Mouse (Mus musculus): ENCODE data around the gene Tmem267. TPM values are rescaled to one million over a fixed set of nuclear protein-coding genes. Genes with fewer than 3 reads are reported as not detected.

Gene Tmem267
- 0.72 and 0.91 TPM in 2 replicates for polyA plus RNA-seq (2015; fragmentation: Nextera tagmentation; extraction: Ambion mirVana)

- Histone ChIP-seq H3K27ac (ENCODE audit: low read depth) (no peak within 1 kb of the TSS), H3K9ac (replicated peaks) (peak within 1 kb of the TSS; percentile 65), H3K4me2 (ENCODE audit: low read depth, low read length) (no peak within 1 kb of the TSS), H3K36me3 (replicated peaks; ENCODE audit: insufficient read depth, low read length) (peaks cover 24% of the 10 kb centered on the region), H3K4me3 (ENCODE audit: low read depth, low read length) (no peak within 1 kb of the TSS), H3K27me3 (ENCODE audit: insufficient read depth, low read length) (no peaks in the 10 kb centered on the region), H3K9me3 (ENCODE audit: low read length) (peaks cover 2% of the 10 kb centered on the region; the same call in 1 of the 2 replicates), H3K4me1 (ENCODE audit: insufficient read depth) (no peaks in the 10 kb centered on the region)
- TF ChIP-seq CTCF (IDR thresholded peaks at IDR 0.05; ENCODE audit: low read depth) = peak; percentile 55
- no peak for TF ChIP-seq EP300 (IDR thresholded peaks at IDR 0.05; ENCODE audit: low read depth)
- DNase-seq (peak; percentile 85), ATAC-seq (no peak)
- WGBS (ENCODE audit: insufficient replicate concordance) = 54% methylated on average over 87 of the region's 87 CpGs
Observed at GRCm38 (mm10) chr13:119487880-119488580, at the start of gene Tmem267, which contains the start of gene 3110070M22Rik. Gene Tmem267 (plus strand): TSS chr13:119488039. Gene 3110070M22Rik (minus strand): TSS chr13:119488383.

GRCm38 (mm10) chr13:119442244-119442643, 45.6 kb upstream of the Tmem267 start:
- Histone ChIP-seq H3K36me3 (replicated peaks; ENCODE audit: insufficient read depth, low read length) (peaks cover 47% of the 10 kb centered on the region), H3K9me3 (ENCODE audit: low read length) (no peaks in the 10 kb centered on the region), H3K27ac (ENCODE audit: low read depth) (no peak overlapping the region), H3K4me2 (ENCODE audit: low read depth, low read length) (no peak overlapping the region), H3K9ac (replicated peaks) (no peak overlapping the region), H3K27me3 (ENCODE audit: insufficient read depth, low read length) (no peaks in the 10 kb centered on the region), H3K4me1 (ENCODE audit: insufficient read depth) (no peaks in the 10 kb centered on the region), H3K4me3 (ENCODE audit: low read depth, low read length) (no peak overlapping the region)
- WGBS (ENCODE audit: insufficient replicate concordance) = 85% methylated on average over 1 of the region's 1 CpGs
- ATAC-seq (no peak), DNase-seq (no peak)
- no peak for TF ChIP-seq CTCF (IDR thresholded peaks at IDR 0.05; ENCODE audit: low read depth)
- no peak for TF ChIP-seq EP300 (IDR thresholded peaks at IDR 0.05; ENCODE audit: low read depth)

DNA sequence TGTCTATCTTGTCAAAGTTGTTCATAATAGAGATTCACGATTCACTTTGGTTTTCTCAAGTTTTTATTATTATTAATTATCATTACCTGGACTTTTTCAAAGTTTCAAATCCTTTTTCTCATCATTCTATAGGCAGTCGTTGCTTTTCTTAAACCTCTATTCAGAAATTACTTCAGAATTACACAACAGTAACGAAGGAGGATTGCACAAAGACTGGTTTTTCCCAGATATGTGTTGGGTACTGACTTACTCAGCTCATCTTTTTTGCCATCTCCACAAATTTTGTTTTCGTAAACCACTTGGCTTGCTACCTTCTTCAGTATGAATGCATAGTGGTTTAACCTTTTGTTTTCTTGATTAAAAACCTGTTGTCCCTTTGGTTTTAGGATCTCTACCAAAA, 34.3 kb upstream of the Tmem267 start:
- Histone ChIP-seq H3K4me1 (ENCODE audit: insufficient read depth) (no peaks in the 10 kb centered on the region), H3K9ac (replicated peaks) (no peak overlapping the region), H3K4me3 (ENCODE audit: low read depth, low read length) (no peak overlapping the region), H3K27me3 (ENCODE audit: insufficient read depth, low read length) (no peaks in the 10 kb centered on the region), H3K4me2 (ENCODE audit: low read depth, low read length) (no peak overlapping the region), H3K9me3 (ENCODE audit: low read length) (0 out of 2 replicates have a peak, but pooled peaks cover 3% of the 10 kb centered on the region), H3K36me3 (replicated peaks; ENCODE audit: insufficient read depth, low read length) (peaks cover 40% of the 10 kb centered on the region), H3K27ac (ENCODE audit: low read depth) (no peak overlapping the region)
- TF ChIP-seq EP300 (IDR thresholded peaks at IDR 0.05; ENCODE audit: low read depth) (no peak), CTCF (IDR thresholded peaks at IDR 0.05; ENCODE audit: low read depth) (no peak)
- 73% methylated on average over 4 of the region's 4 CpGs for WGBS (ENCODE audit: insufficient replicate concordance)
- no peak for DNase-seq
- no peak for ATAC-seq

DNA sequence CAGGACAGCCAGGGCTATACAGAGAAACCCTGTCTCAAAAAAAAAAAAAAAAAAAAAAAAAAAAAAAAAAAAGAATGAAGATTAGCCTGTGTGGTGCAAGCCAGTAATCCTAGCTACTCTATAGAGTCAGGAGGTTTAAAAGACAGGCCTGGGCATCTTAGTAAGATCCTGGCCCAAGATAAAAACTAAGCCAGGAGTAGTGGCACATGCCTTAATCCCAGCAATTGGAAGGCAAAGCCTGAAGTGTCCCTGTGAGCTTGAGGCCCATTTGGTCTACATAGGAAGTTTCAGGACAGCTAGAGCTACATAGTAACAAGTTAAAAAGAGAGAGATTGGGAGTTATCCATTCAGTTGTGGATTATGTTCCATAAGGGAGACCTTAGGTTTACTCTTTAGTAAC, 32.8 kb upstream of the Tmem267 start:
- Histone ChIP-seq H3K36me3 (replicated peaks; ENCODE audit: insufficient read depth, low read length) (peaks cover 41% of the 10 kb centered on the region), H3K4me1 (ENCODE audit: insufficient read depth) (no peaks in the 10 kb centered on the region), H3K4me3 (ENCODE audit: low read depth, low read length) (no peak overlapping the region), H3K4me2 (ENCODE audit: low read depth, low read length) (no peak overlapping the region), H3K9me3 (ENCODE audit: low read length) (0 out of 2 replicates have a peak, but pooled peaks cover 3% of the 10 kb centered on the region), H3K27ac (ENCODE audit: low read depth) (no peak overlapping the region), H3K9ac (replicated peaks) (no peak overlapping the region), H3K27me3 (ENCODE audit: insufficient read depth, low read length) (no peaks in the 10 kb centered on the region)
- no peak for TF ChIP-seq CTCF (IDR thresholded peaks at IDR 0.05; ENCODE audit: low read depth)
- TF ChIP-seq EP300 (IDR thresholded peaks at IDR 0.05; ENCODE audit: low read depth) = no peak
- no peak for ATAC-seq
- DNase-seq = no peak

DNA sequence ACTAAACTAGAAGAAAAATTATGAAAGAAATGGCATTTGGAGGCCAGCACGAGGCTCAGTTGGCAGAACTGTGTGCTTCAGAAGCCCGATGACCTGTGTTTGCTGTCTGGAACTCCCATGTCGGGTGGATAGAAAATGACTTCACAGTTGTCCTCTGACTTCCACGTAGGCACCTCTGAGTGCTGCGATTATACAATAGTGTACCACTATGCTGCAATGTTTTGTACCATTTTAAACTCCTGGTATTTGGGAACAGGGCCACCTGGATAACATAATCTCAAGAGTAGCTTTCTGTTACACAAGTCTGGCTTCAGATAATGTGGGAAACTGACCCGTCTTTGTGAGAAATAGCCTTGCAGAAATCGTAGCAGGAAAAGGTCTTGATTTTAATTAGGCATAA, 31.5 kb upstream of the Tmem267 start:
- Histone ChIP-seq H3K36me3 (replicated peaks; ENCODE audit: insufficient read depth, low read length) (peaks cover 28% of the 10 kb centered on the region), H3K27me3 (ENCODE audit: insufficient read depth, low read length) (no peaks in the 10 kb centered on the region), H3K4me3 (ENCODE audit: low read depth, low read length) (no peak overlapping the region), H3K4me2 (ENCODE audit: low read depth, low read length) (no peak overlapping the region), H3K4me1 (ENCODE audit: insufficient read depth) (no peaks in the 10 kb centered on the region), H3K9me3 (ENCODE audit: low read length) (no peaks in the 10 kb centered on the region), H3K27ac (ENCODE audit: low read depth) (no peak overlapping the region), H3K9ac (replicated peaks) (no peak overlapping the region)
- WGBS (ENCODE audit: insufficient replicate concordance) = 81% methylated on average over 7 of the region's 7 CpGs
- DNase-seq (no peak), ATAC-seq (peak; percentile 77)
- peak; percentile 71; the same call in 1 of the 2 replicates for TF ChIP-seq EP300 (IDR thresholded peaks at IDR 0.05; ENCODE audit: low read depth)
- no peak for TF ChIP-seq CTCF (IDR thresholded peaks at IDR 0.05; ENCODE audit: low read depth)

DNA sequence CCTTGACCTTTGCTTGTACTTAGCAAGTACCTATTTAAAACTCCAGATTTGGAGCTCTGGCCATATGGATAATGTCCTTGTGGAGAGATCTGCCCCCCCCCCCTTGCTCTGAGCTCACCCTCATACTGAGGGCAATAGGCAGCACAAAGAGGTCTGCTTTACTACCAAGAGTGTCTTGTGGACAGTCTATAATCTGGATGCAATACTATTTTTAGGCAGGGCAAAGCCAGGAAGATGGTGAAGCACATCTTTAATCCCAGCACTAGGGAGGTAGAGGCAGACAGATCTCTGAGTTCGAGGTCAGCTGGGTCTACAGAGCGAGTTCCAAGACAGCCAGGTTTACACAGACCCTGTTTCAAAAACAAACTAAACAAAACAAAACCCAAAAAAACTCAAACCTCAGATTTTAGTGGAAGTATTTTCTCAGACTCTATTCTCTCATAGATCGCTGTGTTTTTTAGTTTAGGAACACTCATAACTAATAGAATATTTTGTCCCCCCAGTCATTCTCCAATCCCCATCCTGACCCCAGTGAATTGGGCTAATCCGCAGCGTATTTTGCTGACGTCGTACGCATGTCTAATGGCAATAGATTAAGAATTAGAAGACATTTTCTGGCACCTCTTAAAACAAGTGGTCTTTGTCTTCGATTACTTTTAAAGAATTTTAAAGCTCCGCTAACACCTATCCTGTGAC, 25.8 kb upstream of the Tmem267 start:
- peaks cover 9% of the 10 kb centered on the region for H3K4me1 ChIP-seq (ENCODE audit: insufficient read depth)
- peak overlapping the region; percentile 79 for H3K4me2 ChIP-seq (ENCODE audit: low read depth, low read length)
- 4% methylated on average over 10 of the region's 10 CpGs for WGBS (ENCODE audit: insufficient replicate concordance)
- peak overlapping the region; percentile 83 for H3K27ac ChIP-seq (ENCODE audit: low read depth)
- peak overlapping the region; percentile 69 for H3K4me3 ChIP-seq (ENCODE audit: low read depth, low read length)
- peak; percentile 74 for ATAC-seq
- no peaks in the 10 kb centered on the region for H3K27me3 ChIP-seq (ENCODE audit: insufficient read depth, low read length)
- peak overlapping the region; percentile 61 for H3K9ac ChIP-seq (replicated peaks)
- peaks cover 24% of the 10 kb centered on the region for H3K36me3 ChIP-seq (replicated peaks; ENCODE audit: insufficient read depth, low read length)
- no peak for DNase-seq
- no peaks in the 10 kb centered on the region for H3K9me3 ChIP-seq (ENCODE audit: low read length)
- TF ChIP-seq EP300 (IDR thresholded peaks at IDR 0.05; ENCODE audit: low read depth) (no peak), CTCF (IDR thresholded peaks at IDR 0.05; ENCODE audit: low read depth) (no peak)

Measured in liver, postnatal 0 days (tissue).